Mouse (Mus musculus) C2C12 (cell line): ENCODE results near the gene Tgfbi. TPM values are rescaled to one million over a fixed set of nuclear protein-coding genes. Genes with fewer than 3 reads are reported as not detected.

Experiments
- H3K27me3 ChIP-seq: one replicate; pipeline ENCODE4 v1.6.1; 2011; ENCODE audit not compliant: control insufficient read depth, insufficient read depth, insufficient read length
- H3K36me3 ChIP-seq: one replicate; pipeline ENCODE4 v1.6.1; 2011; ENCODE audit not compliant: control insufficient read depth, insufficient read depth
- H3K4me3 ChIP-seq: one replicate; pipeline ENCODE4 v1.5.1; 2011; ENCODE audit warnings: mild to moderate bottlenecking, control low read depth; ENCODE audit not compliant: poor library complexity, insufficient read depth, severe bottlenecking
- H3K79me2 ChIP-seq: one replicate; pipeline ENCODE4 v1.6.1; 2011; ENCODE audit not compliant: control insufficient read depth, insufficient read depth
- H3K79me3 ChIP-seq: one replicate; pipeline ENCODE4 v1.6.1; 2011; ENCODE audit warnings: low read depth, control low read depth
- H3ac ChIP-seq: one replicate; pipeline ENCODE3; 2011; ENCODE audit warnings: low read depth; ENCODE audit not compliant: control insufficient read depth, insufficient read length
- CEBPB ChIP-seq: IDR thresholded peaks from one replicate; pipeline ENCODE4 v1.6.1; 2011; ENCODE audit warnings: low read depth, mild to moderate bottlenecking, control low read depth, moderate library complexity
- CTCF ChIP-seq: IDR thresholded peaks from one replicate; pipeline ENCODE4 v1.5.1; 2011; ENCODE audit not compliant: control insufficient read depth, insufficient read depth, insufficient read length
- FOSL1 ChIP-seq: IDR thresholded peaks from one replicate; pipeline ENCODE4 v1.8.0; 2011; ENCODE audit warnings: mild to moderate bottlenecking, low read length; ENCODE audit not compliant: poor library complexity, insufficient read depth, severe bottlenecking
- MAX ChIP-seq: IDR thresholded peaks from one replicate; pipeline ENCODE4 v1.6.1; 2011; ENCODE audit warnings: mild to moderate bottlenecking, control low read depth
- MYOD1 ChIP-seq: IDR thresholded peaks from one replicate; pipeline ENCODE4 v1.6.1; 2011; ENCODE audit warnings: low read depth; ENCODE audit not compliant: control insufficient read depth, insufficient read length
- MYOG ChIP-seq: IDR thresholded peaks from one replicate; pipeline ENCODE4 v1.6.1; 2011; ENCODE audit not compliant: control insufficient read depth, insufficient read length; ENCODE audit errors: extremely low read depth
- USF1 ChIP-seq: IDR thresholded peaks from one replicate; pipeline ENCODE4 v1.6.1; 2011; ENCODE audit warnings: low read depth, mild to moderate bottlenecking, control low read depth, moderate library complexity
- polyA plus RNA-seq: library from polyadenylated mRNA; unstranded; fragments of >200 nt; fragmentation: generic; extraction: Trizol; gene quantifications from one replicate; pipeline ENCODE4 v1.2.1, GENCODE M21; 2012; ENCODE audit warnings: missing spikeins

Tgfbi gene
- polyA plus RNA-seq, 1 experiment, result 0.48 TPM

DNA sequence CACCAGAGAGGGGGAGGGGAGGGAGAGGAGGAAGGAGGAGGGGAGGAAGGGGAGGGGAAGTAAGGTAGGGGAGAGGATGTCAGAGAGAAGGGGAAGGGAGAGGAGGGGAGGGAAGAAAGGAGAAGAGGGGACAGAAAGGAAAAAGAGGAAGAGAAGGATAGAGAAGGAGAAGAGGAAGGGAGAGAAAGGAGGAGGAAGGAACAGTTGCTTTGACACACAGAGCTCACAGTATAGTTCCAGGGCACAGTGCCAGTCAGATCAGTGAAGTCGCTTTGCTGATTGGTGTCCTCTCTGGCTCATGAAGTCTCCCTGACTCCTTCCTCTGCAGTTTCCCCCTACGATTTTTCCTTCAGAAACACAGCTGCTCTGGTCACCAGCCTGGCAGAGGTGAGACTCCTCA is 17.4 kb upstream of the Tgfbi start:
- Histone ChIP-seq H3ac (no peak overlapping the region), H3K4me3 (no peak overlapping the region), H3K36me3 (no peaks in the 10 kb centered on the region), H3K79me2 (no peaks in the 10 kb centered on the region), H3K27me3 (no peaks in the 10 kb centered on the region), H3K79me3 (no peaks in the 10 kb centered on the region)
- TF ChIP-seq MAX (no peak), FOSL1 (no peak), MYOD1 (no peak)

DNA sequence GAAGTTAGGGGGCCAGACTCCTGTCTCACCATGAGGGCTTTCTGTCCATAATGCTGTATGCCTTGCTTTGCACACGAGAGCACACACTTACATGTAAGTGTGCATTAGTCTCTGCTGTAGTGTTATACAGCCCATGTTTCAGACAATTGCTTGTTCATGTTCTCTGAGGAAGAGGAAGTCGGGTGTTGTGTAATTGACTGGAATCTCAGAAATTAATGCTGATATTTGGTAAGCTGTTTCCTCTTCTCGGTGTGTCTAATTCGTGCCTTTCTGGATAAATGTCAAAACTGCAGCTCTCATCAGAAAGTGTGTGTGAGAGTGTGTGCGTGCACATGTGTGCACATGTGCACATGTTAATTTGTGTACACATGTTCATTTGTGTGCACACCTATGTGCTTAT is 16.1 kb upstream of the Tgfbi start:
- Histone ChIP-seq H3K36me3 (no peaks in the 10 kb centered on the region), H3ac (no peak overlapping the region), H3K79me3 (no peaks in the 10 kb centered on the region), H3K4me3 (no peak overlapping the region), H3K79me2 (no peaks in the 10 kb centered on the region), H3K27me3 (no peaks in the 10 kb centered on the region)
- TF ChIP-seq USF1, result no peak
- TF ChIP-seq MYOD1, result no peak
- TF ChIP-seq CTCF, result no peak
- TF ChIP-seq FOSL1, result no peak

DNA sequence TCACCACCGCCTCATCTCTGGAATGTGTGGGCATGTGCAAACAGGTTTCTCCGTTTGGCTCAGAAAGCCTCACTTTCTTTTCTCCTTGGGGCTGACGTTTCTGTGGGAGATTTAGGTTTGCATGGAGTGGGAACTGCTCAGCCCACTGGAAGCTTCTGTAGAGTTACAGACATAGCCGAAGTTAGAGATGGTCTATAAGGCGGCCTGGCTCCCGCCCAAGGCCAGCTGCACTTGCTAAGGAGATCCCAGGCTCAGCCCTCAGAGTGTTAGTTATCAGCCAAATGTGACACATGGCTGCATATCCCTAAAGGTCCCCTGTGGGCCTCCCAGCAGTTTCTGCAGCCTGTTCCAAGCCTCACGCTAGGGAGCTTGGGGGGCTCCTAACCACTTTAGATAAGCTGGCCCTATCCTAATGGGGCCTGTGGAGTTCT is 15.3 kb upstream of the Tgfbi start:
- Histone ChIP-seq H3K27me3 (no peaks in the 10 kb centered on the region), H3K79me2 (no peaks in the 10 kb centered on the region), H3ac (no peak overlapping the region), H3K36me3 (no peaks in the 10 kb centered on the region), H3K79me3 (no peaks in the 10 kb centered on the region), H3K4me3 (no peak overlapping the region)
- no peak for TF ChIP-seq MYOD1
- no peak for TF ChIP-seq USF1
- TF ChIP-seq FOSL1, result no peak
- TF ChIP-seq CTCF, result no peak
- TF ChIP-seq CEBPB, result no peak
- TF ChIP-seq MYOG, result no peak
- TF ChIP-seq MAX, result no peak

DNA sequence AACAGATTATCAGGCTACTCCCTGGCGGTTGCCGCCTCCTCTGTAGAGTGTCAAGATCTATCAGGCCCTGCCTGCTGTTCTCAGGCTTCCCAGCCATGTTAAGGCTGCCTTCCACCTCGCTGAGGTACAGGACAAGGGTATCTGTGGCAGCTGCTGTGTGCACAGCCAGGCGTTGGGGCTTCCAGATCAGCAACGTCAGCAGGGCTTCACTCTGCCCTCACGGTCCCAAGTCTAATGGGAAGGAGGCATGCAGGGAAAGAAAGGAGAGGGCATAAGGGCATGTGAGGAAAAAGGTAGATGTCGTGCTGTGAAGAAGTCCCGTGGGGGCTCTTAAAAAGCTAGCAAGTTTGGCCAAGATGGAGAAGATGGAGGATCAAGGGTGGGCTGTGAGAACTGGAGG is 14.1 kb upstream of the Tgfbi start:
- no peak overlapping the region for H3K4me3 ChIP-seq
- H3K79me3 ChIP-seq, result no peaks in the 10 kb centered on the region
- no peaks in the 10 kb centered on the region for H3K27me3 ChIP-seq
- H3K36me3 ChIP-seq, result no peaks in the 10 kb centered on the region
- H3K79me2 ChIP-seq, result no peaks in the 10 kb centered on the region
- H3ac ChIP-seq, result no peak overlapping the region
- no peak for TF ChIP-seq CTCF
- no peak for TF ChIP-seq MYOD1
- TF ChIP-seq FOSL1, result no peak
- TF ChIP-seq USF1, result no peak
- TF ChIP-seq CEBPB, result no peak
- TF ChIP-seq MYOG, result no peak
- no peak for TF ChIP-seq MAX

DNA sequence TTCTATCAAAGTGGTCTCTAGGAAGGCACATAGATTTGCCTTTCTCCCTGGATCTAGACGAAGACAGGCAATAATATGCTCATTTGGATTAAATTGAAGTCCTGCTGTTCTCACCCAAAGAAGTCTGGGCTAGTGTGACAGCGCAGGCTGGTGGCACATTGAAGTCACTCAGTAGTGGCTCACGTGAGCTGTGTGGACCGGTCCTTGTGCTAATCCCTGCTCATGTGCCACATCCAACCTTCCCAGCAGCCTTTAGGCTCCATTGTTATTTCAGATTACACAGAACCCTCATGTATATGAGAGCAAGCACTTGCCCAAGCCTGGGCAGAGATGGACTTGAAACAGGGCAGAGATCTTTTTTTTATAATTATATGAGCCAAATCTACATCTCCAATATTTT is 12.0 kb upstream of the Tgfbi start:
- Histone ChIP-seq H3K79me3 (no peaks in the 10 kb centered on the region), H3K4me3 (no peak overlapping the region), H3K79me2 (no peaks in the 10 kb centered on the region), H3K27me3 (no peaks in the 10 kb centered on the region), H3ac (no peak overlapping the region), H3K36me3 (no peaks in the 10 kb centered on the region)
- TF ChIP-seq FOSL1 (no peak), CTCF (no peak), MYOG (no peak), CEBPB (no peak), USF1 (no peak), MAX (no peak), MYOD1 (no peak)

DNA sequence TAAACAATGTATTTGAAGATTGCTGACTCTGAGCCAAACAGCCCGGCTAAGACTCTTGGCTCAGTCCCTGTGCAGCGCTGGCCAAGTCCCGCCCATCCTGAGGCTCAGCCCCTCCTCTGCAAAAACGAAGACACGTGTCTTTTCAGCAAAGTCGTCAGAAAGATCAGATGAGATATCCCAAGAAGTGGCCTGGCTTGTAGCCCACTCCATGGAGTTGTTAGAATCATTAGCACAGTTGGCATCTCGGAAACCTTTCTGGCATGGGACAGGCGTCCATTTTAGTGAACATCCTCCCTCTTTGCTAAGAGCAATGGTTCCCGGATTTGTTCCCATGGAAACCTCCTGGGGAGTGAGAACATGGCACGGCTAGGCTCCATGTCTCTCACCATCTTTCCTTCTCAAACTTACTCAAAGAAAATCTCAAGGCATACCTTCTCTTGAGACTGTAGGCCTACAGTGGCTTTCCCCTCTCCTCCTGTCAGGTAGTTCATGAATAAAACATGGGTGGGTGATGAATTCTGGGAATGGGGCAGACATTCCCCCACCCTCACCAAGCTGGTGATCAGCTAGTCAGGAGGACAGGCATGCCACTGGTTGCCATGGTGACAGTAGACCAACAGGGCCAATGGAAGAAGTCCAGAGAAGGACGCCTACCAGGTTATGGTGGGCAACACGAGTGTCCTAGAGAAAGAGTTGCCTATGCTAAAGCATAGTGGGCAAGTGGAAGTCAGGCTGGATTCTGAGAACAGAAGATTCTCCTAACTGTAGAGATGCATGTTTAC is 11.3 kb upstream of the Tgfbi start:
- no peak overlapping the region for H3K4me3 ChIP-seq
- H3ac ChIP-seq, result no peak overlapping the region
- no peaks in the 10 kb centered on the region for H3K27me3 ChIP-seq
- no peaks in the 10 kb centered on the region for H3K36me3 ChIP-seq
- H3K79me2 ChIP-seq, result no peaks in the 10 kb centered on the region
- no peaks in the 10 kb centered on the region for H3K79me3 ChIP-seq
- TF ChIP-seq CTCF, result no peak
- TF ChIP-seq CEBPB, result no peak
- TF ChIP-seq USF1, result no peak
- no peak for TF ChIP-seq MAX
- TF ChIP-seq MYOD1, result no peak
- TF ChIP-seq FOSL1, result no peak
- no peak for TF ChIP-seq MYOG
